Mouse (Mus musculus): Measurements from ENCODE around the gene Klrb1c.
"Not testable (repeated sequence)": the region's sequence is repeated elsewhere in the genome, so short reads cannot be mapped to it uniquely, and the experiment has no call there.

Gene Klrb1c

DNA sequence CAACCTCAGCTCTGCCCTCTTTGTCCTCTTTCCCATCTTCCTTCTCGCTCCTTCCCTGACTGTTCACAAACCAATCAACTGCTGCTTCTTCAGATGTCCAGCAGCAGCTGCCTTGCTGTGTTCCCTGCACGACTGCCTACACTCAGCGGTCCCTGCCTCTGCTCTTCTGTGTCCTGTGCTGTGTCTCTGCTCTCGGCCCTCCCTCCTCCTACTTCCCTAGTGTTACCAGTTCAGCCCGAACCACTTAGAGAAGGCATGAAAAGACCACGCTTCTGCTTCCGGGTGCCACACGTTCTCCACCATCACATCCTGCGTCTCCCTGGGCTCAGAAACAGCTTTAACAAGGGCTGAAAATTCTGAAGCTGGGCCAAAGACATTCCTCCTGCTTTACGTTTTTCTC, 34.8 kb downstream of the Klrb1c start:
- DNase-seq = peak; percentile 8

DNA sequence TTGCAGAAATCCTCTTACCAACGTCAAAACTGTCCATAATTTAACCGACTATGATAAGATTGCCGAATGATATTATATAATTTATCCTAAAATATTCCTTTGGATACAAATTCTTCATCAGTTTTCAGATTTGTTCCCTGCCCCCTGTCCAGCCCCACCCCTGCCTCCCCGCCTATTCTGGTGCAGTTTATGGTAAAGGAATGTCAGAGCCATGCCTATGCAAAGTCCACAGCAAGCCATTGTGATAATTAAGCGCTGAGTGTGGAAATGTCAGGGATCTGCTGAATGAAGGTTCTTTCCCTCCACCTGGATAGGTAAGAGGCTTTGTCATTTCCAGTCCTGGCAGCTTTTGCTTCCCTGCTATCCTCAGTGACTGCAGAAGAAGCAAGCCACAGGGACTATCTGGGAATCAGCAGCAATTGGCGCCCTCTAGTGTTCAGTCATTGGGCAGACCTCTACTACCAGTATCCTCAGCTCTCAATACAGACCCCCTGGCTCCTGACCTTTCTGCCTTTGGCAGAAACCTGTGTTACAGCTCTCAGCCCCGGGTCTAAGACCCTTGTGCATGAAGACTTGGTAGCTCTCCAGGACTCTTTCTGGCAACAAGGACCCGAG, 35.3 kb downstream of the Klrb1c start:
- DNase-seq = peak; percentile 79

DNA sequence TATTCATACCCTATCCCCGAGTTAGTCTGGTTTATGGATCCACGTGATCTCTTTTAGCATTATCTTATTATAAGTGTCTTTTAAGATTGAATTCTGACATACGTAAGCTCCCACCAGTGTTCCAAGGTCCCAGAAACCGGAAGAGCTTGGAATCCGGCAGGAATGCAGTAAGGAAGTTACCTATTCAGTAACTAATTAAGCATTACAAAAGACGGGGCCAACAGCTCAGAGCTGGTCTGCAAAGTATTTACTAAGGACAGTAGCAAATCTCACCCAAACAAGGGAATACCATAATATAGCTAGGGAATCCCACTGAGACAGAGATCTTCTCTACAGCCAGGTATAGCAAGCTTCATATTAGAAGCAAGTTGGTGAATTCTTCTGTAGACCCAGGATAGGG, 42.0 kb downstream of the Klrb1c start:
- DNase-seq = not testable (repeated sequence)

DNA sequence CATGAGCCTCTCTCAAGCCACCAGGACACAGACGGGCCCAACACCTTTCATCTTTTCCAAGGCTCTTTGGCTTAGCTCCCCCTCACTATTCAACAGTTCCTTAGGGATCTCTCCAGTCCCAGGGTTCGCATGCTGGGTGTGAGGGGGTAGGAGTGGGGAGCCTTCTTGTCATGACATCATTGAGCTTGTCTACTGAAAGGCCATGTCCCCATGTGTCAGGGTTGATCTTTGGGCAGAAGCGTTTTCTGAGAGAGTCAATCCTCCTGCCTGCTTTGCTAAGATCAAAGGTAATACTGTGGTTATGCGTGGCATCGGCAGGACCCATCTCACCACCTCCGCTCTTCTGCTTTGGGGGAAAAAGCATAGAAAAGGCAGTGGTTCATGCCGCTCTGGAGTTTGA, 51.6 kb downstream of the Klrb1c start:
- no peak for DNase-seq

DNA sequence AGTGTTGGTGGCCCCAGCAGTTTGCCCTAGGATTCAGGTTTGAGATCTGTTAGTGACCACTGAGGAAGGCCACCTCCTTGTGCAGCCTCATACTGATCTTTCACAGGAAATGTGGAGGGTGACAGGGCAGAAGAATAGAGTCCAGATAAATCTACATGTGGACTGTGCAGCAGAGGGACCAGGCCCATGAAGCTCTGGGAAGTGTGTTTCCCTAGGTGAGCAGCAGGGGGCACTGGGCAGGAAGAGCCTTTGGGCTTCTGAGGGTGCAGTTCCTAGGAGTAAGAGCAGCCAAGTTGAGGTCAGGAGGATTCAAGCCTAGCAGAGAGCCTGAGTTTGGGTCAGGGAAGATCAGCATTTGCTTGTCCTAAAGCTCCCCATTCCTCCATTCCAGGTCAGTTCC, 52.9 kb downstream of the Klrb1c start:
- no peak for DNase-seq

DNA sequence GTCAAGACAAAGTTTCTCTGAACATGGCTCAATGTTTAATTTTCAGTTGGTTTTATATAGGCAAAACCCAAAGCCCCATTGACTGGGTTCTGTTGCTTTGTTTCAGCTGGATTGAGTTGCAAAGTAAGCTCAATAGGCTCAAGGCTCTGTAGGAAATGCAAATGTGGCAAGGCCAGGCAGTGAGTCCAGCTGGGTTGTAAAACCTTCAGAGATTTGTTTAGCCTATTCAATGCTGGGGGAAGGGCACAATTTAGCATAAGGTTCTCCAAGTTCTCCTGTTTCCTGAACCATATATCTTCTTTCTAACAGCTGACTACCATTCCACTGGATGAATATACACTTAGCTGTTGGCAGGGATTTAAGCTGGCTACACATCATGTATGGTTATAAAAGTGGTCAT, 54.1 kb downstream of the Klrb1c start:
- DNase-seq = no peak

DNA sequence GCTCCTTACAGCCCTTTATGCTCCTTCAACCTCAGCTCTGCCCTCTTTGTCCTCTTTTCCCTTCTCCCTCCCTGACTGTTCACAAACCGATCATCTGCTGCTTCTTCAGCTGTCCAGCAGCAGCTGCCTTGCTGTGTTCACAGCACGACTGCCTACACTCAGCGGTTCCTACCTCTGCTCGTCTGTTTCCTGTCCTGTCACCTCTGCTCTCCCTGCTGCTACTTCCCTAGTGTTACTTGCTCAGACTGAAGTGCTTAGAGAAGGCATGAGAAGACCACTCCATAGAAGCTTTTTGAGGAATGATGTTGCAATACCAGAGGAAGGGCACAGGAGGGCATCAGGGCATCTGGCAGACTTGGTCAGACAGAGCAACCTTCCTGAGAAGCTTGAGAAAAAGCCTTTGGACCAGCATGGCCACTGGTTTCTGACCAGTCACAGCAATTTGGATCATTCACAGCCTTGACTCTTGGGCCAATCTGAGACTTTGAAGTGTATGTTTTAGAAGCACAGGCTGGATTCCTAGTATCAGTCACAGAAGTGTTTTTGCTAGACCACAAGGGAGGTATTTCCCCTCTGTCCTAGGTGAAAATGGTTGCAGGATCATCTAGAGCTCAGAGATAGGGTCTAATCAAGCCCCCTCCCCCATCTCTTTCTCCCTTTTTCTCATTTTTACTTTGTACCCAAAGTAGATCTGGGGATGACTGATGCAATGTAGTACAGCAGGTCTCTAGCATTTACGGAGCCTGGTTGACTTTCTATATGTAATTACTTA, 54.9 kb downstream of the Klrb1c start:
- no peak for DNase-seq

DNA sequence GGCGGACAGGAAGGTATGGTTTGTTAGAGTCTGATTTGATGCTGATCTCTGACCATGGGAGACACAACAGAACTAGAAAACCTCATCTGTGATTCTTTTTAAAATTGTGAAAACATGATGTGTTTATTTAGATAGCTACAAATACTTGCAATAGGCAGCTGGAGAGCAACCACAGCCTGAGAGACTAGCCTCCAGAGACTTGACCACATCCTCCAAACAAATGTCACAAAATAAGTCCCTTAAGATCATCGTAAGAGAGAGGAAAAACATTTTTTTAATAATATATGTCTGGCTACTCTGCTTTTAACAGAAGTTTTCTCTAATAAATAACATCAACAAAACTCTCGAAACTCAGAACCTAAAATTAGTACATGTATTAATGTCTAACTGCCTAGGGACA, 57.0 kb downstream of the Klrb1c start:
- no peak for DNase-seq

Measured in right cerebral cortex, postnatal 25 days (tissue).